Mouse (Mus musculus) brain, embryonic 14.5 days (tissue): ENCODE results near the gene Fstl3. TPM values are rescaled to one million over a fixed set of nuclear protein-coding genes. Genes with fewer than 3 reads are reported as not detected.
"Not testable (repeated sequence)": the region's sequence is repeated elsewhere in the genome, so short reads cannot be mapped to it uniquely, and the experiment has no call there.

Experiments
- DNase-seq: peaks from one replicate; pipeline ENCODE4 v3.0.0-alpha.2; 2011; ENCODE audit warnings: low read depth
- CTCF ChIP-seq: fragments of 200-500 bp; IDR thresholded peaks from 2 replicates; pipeline ENCODE4 v1.5.1; 2012; ENCODE audit warnings: inconsistent platforms, mild to moderate bottlenecking, moderate library complexity, borderline replicate concordance; ENCODE audit not compliant: insufficient read depth, insufficient read length; ENCODE audit errors: extremely low read depth
- POLR2A ChIP-seq: fragments of 200-500 bp; IDR thresholded peaks from 2 replicates; pipeline ENCODE4 v1.6.1; 2012; ENCODE audit warnings: mild to moderate bottlenecking, inconsistent platforms, borderline replicate concordance; ENCODE audit not compliant: poor library complexity, insufficient read depth, insufficient read length, severe bottlenecking; ENCODE audit errors: extremely low read depth
- polyA plus RNA-seq: library from polyadenylated mRNA; depleted of rRNA; stranded (reverse); fragments of >200 nt; gene quantifications from 2 replicates; pipeline ENCODE4 v1.2.3, GENCODE M21; 2012

The Fstl3 gene
- polyA plus RNA-seq, 1 experiment = 2.2 TPM

DNA sequence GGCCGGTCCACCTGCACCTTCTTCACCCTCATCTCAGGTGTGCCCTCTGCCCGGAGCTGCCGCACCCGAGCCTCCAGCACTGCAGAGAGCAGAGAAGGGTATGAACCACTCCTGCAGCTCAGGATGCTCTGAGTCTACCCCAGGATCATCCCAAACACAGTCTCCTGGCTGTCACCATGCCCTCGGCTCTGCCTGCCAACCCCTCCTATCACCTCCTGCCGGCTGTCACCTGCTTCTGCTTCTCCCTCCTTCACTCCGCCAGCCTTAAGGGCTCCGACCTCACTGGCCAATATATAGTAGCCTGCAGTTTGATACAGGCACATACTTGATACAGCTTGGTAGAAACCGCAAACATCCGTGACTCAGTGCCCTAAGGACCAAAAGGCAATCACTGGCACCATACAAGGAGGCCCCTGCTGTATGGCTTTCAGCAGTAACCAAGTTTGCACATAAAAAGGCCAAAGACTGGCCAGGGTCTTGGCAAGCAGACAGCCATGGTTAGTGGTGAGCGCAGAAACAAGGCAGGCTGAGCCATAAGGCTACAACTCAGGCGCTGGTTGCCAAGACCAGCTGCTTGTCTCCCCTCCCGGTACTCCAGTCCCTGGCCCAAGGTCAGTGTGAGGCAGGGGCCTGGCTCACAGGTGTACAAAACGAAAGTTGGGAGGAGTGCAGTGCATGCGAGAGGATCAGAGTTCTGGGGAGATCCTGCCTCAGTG, 33.3 kb upstream of the Fstl3 start:
- DNase-seq = no peak
- TF ChIP-seq CTCF (no peak), POLR2A (no peak)

DNA sequence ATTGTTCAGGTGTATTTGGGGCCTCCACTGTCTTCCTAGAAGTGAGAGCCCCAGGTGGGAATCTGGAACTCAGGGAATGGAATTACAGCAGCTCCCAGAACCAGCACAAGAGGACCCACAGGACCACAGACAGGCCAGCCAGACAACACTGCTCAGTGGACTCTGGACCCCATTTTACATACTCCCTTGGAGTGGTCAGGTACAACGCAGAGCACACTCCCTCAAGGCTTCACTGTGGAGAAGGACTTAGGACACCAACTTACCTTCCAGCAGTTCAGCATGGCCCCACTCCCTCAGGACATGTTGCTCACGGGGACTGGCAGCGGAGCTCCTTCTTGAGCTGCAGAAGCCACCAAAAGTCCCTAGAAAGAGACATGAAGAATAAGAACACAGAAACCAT, 31.7 kb upstream of the Fstl3 start:
- no peak for DNase-seq
- TF ChIP-seq POLR2A (no peak), CTCF (no peak)

DNA sequence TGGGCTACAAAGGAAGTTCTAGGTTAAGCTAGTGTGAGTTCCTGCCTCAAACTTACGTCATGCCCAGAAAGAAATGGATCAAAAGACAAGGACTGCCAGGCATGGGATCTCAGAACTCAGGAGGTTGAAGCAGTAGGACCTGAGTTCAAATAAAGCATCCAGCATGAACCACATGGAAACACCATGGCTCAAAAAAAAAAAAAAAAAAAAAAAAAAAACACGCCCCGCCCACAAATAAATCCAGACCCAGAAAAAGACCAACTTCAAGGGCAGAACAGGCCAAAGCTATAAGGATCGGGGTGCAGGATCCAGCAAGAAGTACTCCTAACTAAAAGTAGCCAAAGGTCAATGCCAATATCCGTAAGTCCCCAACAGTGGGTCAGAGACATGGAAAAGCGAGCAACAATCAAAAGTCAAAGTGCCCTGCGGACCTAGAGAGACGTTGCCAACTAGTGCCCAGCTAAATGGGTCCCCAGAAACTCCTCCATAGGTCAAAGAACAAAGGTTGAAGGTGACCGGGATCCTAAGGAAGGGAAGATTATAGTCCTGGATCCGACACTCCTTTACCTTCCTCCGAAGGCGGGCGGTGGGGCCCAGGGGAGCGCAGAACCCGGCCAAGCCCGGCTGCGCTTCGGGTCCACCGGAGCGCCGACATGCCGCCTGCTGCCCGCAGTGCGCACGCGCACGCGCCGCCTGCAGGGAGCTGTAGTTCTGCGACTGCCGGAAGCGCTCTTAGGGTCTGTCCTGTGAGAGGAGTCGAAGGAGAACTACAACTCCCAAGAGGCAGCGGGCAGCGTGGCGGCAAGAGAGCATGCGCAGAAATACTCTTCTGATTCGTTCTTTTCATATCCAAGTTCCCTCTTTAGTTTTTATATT, 30.9 kb upstream of the Fstl3 start, which contains the start of gene Polrmt:
Gene Polrmt, minus strand, starts transcription at position 684 of the 876 bp plus-strand sequence.
- DNase-seq = peak; percentile 99
- TF ChIP-seq CTCF (peak; percentile 40; the same call in 1 of the 2 replicates), POLR2A (peak; percentile 90)

DNA sequence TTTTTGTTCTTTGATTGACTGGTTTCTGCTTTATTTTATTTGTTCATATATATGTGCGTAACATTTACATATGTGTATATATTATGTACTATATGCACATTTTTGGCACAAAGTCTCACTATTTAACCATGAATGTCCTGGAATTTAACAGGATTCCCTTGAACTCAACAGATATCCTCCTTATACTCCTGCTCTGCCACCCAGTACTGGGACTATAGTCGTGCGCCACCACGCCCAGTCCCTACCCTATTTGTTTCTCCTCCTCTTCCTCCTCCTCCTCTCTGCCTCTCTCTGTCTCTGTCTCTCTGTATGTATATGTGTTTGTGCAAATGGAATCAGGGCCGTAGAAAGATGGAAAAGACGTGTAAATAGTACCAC, 30.3 kb upstream of the Fstl3 start:
- no peak for DNase-seq
- no peak for TF ChIP-seq POLR2A
- TF ChIP-seq CTCF = no peak

DNA sequence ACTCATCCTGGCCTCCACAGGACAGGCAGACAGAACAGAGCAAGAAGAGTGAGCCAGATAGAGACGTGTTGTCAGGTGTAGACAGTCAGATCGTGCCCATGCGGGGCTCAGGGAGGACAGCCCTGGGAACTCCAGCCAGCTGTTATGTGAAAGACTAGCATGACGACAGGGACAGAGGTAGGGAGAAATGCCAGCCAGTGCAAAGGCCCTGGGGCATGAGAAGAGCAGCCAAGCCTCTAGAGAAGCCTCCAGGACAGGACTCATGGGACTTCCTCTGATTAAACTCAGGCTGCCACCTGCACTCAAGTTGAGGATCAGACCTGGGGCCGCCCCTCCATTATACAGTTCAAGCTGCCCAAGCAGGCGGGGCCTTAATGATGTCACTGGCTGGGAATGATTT, 28.6 kb upstream of the Fstl3 start:
- DNase-seq = no peak
- TF ChIP-seq POLR2A (no peak), CTCF (no peak)

DNA sequence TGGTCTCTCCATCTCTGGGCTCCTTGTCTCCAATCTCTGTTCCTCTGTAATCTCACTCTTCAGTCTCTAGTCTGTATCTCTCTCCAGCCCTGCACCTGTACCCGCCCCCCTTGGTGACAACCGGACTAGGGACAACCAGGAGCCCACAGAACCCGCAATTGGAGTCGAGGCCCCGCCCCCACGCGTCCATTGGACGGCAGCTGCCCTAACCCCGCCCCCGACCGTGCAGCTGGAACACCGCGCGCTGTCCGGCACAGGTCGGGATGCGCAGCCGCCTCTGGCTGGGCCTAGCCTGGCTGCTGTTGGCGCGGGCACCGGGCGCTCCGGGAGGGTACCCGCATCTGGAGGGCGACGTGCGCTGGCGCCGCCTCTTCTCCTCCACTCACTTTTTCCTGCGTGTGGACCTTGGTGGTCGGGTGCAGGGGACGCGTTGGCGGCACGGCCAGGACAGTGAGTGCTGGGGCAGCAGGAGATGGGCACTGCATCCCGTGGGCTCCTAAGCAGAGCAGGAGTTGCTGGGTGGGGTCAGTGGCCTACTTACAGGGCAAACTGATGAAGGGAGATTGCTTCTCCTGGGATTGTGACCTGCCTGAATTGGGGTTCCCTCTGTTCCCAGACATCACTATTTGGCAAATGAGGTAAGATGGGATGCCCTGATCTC, 22.1 kb upstream of the Fstl3 start, which contains the start of gene Fgf22:
Gene Fgf22, plus strand, starts transcription at position 221 of the 661 bp plus-strand sequence.
- no peak for TF ChIP-seq CTCF
- no peak for TF ChIP-seq POLR2A
- peak; percentile 69 for DNase-seq

DNA sequence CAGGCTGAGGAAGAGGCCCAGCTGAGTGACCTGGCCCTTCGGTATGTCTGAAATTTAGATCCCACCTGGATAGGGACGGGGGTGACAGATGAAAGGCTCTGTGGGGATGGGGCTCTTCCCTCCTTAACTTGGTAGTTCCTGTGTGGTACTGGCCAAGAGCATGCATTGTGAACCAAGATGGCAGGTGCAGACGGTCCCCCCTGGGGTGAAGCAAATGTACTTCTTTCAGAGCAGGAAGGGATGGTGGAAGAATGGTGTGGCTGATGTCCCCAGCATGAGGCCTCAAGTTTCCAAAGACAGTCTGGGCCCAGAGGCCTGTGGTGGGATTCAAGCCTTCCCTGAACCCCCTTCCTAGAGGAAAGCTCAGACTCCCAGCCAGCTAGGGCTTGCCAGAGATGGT, 21.2 kb upstream of the Fstl3 start:
- no peak for DNase-seq
- TF ChIP-seq POLR2A = no peak
- TF ChIP-seq CTCF = no peak

DNA sequence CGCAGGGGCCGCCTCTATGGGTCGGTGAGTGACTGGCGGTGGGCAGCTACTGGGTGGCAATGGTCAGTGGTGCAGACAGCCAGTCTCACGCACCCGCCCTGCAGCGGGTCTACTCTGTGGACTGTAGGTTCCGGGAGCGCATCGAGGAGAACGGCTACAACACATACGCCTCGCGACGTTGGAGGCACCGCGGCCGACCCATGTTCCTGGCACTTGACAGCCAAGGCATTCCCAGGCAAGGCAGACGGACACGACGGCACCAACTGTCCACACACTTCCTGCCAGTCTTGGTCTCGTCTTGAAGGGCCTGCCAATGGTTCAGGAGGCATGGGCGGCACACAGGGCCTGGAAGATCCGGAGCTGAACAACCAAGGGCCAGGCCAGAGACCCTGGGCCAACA, 20.4 kb upstream of the Fstl3 start:
- DNase-seq = no peak
- TF ChIP-seq CTCF = no peak

DNA sequence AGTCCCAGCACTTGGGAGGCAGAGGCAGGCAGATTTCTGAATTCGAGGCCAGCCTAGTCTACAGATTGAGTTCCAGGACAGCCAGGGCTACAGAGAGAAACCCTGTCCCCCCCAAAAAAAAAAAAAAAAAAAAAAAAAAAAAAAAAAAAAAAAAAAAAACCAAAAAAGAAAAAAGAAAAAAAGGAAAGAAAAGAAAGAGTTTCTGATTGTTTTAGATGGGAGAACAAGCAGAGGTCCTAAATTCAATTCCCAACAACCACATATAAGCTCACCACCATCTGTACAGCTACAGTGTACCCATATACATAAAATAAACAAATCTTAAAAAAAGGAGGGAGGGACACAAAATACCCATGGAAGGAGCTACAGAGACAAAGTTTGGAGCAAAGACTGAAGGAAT, 17.4 kb upstream of the Fstl3 start:
- not testable (repeated sequence) for DNase-seq

DNA sequence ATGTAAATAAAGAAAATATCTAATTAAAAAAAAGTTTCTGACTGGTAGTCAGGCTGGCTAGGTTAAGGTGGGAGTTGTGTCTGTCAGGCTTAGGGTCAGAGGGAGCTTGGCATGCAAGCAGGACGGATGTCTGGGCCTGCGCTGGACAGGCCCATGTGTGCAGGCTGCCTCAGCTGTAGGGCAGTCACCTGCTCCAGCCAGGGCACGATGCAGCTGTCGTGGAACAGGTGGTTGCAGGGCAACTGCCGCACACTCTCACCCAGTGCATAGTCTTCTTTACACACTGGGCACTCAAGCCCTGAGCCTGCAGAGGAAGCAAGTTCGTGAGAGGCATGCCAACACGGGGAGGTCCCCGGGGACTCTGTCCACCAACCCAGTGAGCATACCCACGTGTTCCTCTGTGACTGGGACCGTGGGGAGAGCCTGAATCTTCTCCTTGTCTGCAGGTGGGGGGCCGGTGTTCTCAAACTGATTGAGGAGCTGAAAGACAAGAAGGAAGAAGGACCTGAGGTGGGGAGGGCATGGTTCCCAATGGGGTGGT, 16.4 kb upstream of the Fstl3 start:
- TF ChIP-seq POLR2A = no peak
- TF ChIP-seq CTCF = no peak
- no peak for DNase-seq

DNA sequence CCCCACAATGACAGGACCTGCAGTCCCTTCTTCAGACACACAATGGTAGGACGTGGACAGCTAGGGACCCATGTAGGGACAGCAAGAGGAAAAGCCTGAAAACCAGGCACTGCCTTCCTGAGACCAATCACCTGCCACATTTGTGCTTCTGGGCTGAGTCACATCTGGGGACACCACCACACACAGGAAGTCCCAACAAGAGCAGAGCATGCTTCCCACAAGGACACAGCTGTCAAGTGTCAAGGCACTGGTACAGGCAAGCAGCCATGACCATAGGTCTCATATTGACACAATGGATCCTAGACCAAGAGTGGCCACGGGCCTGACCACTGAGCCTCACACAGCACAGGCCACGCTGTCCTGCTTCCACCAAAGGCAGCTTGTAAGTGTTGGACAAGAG, 14.2 kb upstream of the Fstl3 start:
- TF ChIP-seq POLR2A (no peak), CTCF (no peak)
- no peak for DNase-seq

DNA sequence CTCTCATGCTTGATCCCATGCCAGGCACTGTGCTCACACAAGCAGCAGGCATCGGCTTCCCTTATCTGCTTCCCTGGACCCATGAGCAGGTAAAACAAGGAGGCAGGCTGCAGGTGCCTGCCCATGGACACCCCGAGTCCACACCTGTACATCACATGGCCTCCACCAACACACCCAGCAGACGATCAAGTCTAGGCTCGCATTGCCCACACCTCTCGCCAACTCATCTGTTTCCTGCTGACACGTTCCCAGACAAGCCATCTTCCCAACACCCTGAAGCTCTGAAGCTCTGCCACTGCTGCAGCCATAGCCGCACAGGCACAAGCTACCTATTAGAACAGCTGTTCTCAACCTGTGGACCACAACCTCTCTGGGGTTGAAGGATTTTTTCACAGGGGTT, 12.8 kb upstream of the Fstl3 start:
- TF ChIP-seq CTCF (no peak), POLR2A (no peak)
- no peak for DNase-seq

DNA sequence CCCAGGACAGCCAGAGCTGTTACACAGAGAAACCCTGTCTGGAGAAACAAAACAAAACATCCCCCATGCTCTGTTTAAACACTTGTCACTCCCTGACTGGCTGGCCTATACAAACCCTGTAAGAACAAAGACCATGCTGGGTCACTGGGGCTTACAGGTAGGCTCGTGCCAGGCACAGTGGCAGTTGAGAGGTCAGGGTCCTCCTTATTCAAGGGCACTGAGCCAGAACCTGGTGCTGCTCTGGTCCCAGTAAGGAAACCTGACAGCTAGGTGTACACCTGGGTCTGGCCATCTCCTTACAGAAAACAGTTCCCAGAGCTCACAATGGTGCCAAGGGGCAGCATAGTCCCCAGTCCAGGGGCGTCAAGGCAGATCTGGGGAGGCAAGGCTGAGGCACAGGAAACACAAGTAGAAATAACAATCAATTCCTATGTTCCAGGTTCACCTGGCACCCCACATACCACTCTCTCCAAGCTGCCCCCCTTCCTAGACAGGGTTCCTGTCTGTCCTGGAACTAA, 11.8 kb upstream of the Fstl3 start:
- DNase-seq = no peak
- TF ChIP-seq CTCF (no peak), POLR2A (no peak)
